Mouse (Mus musculus) embryonic facial prominence, embryonic 13.5 days (tissue): Measurements from ENCODE around the gene Col18a1. TPM values are rescaled to one million over a fixed set of nuclear protein-coding genes. Genes with fewer than 3 reads are reported as not detected.

Experiments
- polyA plus RNA-seq: library from polyadenylated mRNA; unstranded; fragments of >200 nt; fragmentation: Nextera tagmentation; extraction: Ambion mirVana; gene quantifications from 2 replicates; pipeline ENCODE4 v1.2.1, GENCODE M21; 2015

Gene Col18a1
- polyA plus RNA-seq, 1 experiment from 2014 or later: 86.3 TPM

Other genes starting within 250 kb of the Col18a1 start
- 26.2 and 28.3 TPM in 2 replicates for gene Pcbp3, start 204.7 kb downstream of the Col18a1 start, polyA plus RNA-seq
- gene Slc19a1, start 134.3 kb downstream of the Col18a1 start, polyA plus RNA-seq: 28.6 and 32.6 TPM in 2 replicates
- gene Pofut2, start 92.7 kb upstream of the Col18a1 start, polyA plus RNA-seq: 132 and 134 TPM in 2 replicates